Mouse (Mus musculus) testis, adult 2 months (tissue): ENCODE measurements around the gene Crp. TPM values are rescaled to one million over a fixed set of nuclear protein-coding genes. Genes with fewer than 3 reads are reported as not detected.

Experiments used
- H3K27ac ChIP-seq: fragments of 200-500 bp; 2 replicates; pipeline ENCODE4 v1.5.1; 2012; ENCODE audit warnings: low read depth, low read length; ENCODE audit not compliant: control insufficient read depth, insufficient read depth
- H3K27me3 ChIP-seq: fragments of 200-500 bp; 2 replicates; pipeline ENCODE4 v1.6.1; 2012; ENCODE audit warnings: mild to moderate bottlenecking, low read length, moderate library complexity; ENCODE audit not compliant: control insufficient read depth, insufficient read depth
- H3K36me3 ChIP-seq: fragments of 200-500 bp; 2 replicates; pipeline ENCODE4 v1.6.1; 2012; ENCODE audit warnings: mild to moderate bottlenecking, low read length; ENCODE audit not compliant: control insufficient read depth, insufficient read depth
- H3K4me1 ChIP-seq: fragments of 200-500 bp; 2 replicates; pipeline ENCODE4 v1.6.1; 2012; ENCODE audit warnings: low read length; ENCODE audit not compliant: control insufficient read depth, insufficient read depth
- H3K4me3 ChIP-seq: fragments of 200-500 bp; 2 replicates; pipeline ENCODE4 v1.5.1; 2012; ENCODE audit warnings: low read depth, mild to moderate bottlenecking, low read length, moderate library complexity, mixed read lengths; ENCODE audit not compliant: control insufficient read depth
- CTCF ChIP-seq: fragments of 200-500 bp; IDR thresholded peaks from 2 replicates; pipeline ENCODE4 v1.5.1; 2012; ENCODE audit warnings: low read depth, mild to moderate bottlenecking, inconsistent platforms, low read length, moderate library complexity; ENCODE audit not compliant: control insufficient read depth, insufficient read depth, insufficient replicate concordance
- POLR2A ChIP-seq: fragments of 200-500 bp; IDR thresholded peaks from 2 replicates; pipeline ENCODE4 v1.6.1; 2012; ENCODE audit warnings: low read depth, mild to moderate bottlenecking, inconsistent platforms, low read length, moderate library complexity; ENCODE audit not compliant: control insufficient read depth
- polyA plus RNA-seq: library from polyadenylated mRNA; depleted of rRNA; stranded (reverse); fragments of >200 nt; gene quantifications from 2 replicates; pipeline ENCODE4 v1.2.3, GENCODE M21; 2012; rRNA removed

Crp gene
- polyA plus RNA-seq: 0.26 and 0.46 TPM in 2 replicates

DNA sequence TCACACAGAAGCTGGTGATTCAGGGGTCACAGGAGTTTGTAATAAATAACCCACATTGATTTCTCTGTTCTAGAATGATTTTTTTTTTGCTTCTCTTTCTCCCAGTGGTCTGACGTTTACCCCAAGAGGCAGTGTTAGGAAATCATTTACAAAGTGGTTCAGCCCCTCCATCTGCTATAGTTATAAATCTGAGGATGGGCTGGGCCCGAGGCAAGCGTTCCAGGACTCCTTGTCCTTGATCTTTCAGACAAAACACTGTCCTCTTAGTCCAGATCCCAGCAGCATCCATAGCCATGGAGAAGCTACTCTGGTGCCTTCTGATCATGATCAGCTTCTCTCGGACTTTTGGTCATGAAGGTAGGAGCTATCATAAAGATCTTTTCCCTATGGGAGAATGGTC lies at the start of gene Crp:
Gene Crp, plus strand, starts transcription at position 212 of the 400 bp plus-strand sequence.
- no peak within 1 kb of the TSS for H3K4me3 ChIP-seq
- no peaks in the 10 kb centered on the region for H3K36me3 ChIP-seq
- H3K27ac ChIP-seq: no peak within 1 kb of the TSS
- TF ChIP-seq POLR2A (no peak), CTCF (no peak)
- H3K4me1 ChIP-seq: no peaks in the 10 kb centered on the region
- no peaks in the 10 kb centered on the region for H3K27me3 ChIP-seq

DNA sequence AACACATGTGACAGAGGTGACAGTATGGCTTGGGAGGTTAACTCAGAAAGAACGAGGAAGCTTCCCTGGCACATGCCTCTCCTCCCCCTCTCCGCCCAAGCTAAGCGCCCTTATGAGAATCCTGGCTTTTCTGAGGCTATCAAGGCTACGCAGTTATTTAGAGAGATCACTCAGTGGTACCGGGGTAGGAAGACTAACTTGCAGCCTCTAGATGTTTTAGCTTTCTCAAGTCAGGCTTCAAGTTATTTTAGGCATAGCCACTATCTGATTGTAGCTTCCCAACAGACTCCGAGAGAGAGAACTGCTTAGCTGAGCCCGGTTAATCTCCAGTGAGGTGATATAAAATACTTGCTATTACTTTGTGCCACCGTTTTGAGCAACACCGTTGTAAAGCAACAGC lies 48.5 kb upstream of the Crp start:
- TF ChIP-seq POLR2A (no peak), CTCF (no peak)
- Histone ChIP-seq H3K27ac (no peak overlapping the region), H3K27me3 (no peaks in the 10 kb centered on the region), H3K36me3 (no peaks in the 10 kb centered on the region), H3K4me1 (no peaks in the 10 kb centered on the region), H3K4me3 (no peak overlapping the region)

DNA sequence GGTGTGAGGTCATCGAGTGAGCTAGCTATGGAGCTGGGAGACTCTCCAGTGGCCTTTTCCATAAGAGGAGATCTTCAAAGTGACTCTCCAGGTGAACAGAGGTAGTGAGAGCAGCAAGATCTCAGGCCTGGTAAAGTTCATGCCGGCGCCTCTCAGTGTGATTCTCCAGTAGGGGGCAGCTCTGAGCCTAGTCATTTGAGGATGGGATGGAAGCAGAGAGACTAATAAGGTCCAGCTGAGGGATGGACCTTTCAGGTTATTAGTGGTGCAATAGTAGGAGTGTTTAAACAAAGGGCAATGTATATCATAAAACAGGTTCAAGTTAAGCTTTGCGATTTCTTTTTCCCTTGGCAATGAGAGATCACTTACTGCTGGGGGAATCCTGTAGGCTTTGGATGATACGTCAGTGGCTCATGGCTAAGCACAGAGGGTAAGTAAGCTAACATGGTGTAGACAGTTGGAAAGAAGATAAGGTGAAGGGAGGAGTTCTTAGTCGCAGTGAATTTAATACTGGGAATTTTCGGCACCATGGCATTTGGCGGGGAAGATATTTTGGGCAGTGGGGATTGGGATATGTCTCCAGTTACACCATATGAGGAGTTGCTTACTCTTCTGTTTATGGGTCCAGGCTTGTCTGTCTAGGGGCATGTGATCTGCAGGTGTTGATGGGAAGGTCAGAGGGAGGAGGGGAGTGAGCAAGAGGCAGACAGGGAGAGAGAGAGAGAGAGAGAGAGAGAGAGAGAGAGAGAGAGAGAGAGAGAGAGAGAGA lies 47.2 kb upstream of the Crp start:
- Histone ChIP-seq H3K4me1 (no peaks in the 10 kb centered on the region), H3K27me3 (no peaks in the 10 kb centered on the region), H3K27ac (no peak overlapping the region), H3K36me3 (no peaks in the 10 kb centered on the region), H3K4me3 (no peak overlapping the region)
- no peak for TF ChIP-seq POLR2A
- peak; percentile 16; the same call in 1 of the 2 replicates for TF ChIP-seq CTCF

DNA sequence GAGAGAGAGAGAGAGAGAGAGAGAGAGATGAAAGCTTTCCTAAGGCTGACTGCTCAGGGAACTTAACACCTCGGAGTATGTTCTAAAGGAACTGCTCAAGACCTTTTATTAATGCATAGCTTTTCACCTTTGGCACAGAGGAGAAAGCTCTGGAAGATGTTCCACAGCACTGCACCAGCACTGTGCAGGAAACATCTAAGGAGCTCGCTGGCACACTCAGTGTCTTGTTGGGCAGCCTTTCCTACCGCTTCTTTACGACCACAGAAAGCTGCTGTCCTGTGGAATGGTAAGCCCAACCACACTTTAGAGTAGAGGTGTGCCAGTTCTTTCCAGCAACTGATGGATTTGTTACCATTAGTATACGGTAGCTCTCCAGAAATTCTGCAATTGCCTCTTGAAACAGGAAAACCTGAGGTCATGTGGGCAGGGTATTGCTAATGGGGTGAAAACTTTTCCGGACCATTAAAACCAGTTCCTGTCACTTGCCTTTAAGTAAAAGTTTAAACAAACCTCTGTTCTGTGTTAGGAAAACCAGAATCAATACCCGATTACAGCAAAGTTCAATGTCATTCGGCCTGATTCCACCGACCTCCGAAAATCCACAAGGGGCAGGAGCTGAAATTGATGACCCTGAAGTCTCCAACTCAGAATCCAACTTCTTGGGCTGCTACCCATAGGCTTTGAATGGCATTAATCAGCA lies 46.4 kb upstream of the Crp start:
- no peaks in the 10 kb centered on the region for H3K36me3 ChIP-seq
- H3K27ac ChIP-seq: no peak overlapping the region
- H3K4me1 ChIP-seq: no peaks in the 10 kb centered on the region
- no peak overlapping the region for H3K4me3 ChIP-seq
- TF ChIP-seq CTCF (no peak), POLR2A (no peak)
- no peaks in the 10 kb centered on the region for H3K27me3 ChIP-seq

DNA sequence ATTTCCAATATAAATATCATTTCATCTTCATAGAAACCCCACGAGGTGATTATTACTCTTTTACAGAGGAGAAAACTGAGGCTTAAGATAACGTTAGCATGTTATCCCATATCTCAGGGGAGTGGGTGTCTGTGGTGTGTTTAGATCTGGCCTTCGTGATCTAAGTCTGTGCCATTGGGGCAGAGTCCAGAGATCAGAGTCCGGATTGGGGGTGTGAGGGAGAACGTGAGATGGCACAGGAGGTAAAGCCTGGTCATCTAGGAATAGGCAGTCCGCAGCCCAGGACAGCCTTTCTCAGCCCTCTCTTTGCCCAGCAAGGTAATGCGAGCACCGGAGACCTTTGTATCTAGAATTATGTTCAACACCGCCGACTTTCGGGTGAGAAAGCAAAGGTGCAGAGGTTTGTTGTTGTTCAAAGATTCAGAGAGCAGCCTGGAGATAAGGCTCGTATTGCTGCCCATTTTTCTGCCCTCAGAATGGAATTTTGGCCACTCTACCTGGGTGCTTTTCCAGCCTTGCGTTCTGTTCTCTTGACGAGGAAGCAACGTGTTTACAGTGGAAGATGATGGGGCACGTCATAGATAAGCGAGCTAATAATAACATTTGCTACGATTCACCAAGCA lies 45.7 kb upstream of the Crp start:
- TF ChIP-seq POLR2A (no peak), CTCF (no peak)
- no peaks in the 10 kb centered on the region for H3K4me1 ChIP-seq
- no peak overlapping the region for H3K27ac ChIP-seq
- no peaks in the 10 kb centered on the region for H3K36me3 ChIP-seq
- no peak overlapping the region for H3K4me3 ChIP-seq
- no peaks in the 10 kb centered on the region for H3K27me3 ChIP-seq

DNA sequence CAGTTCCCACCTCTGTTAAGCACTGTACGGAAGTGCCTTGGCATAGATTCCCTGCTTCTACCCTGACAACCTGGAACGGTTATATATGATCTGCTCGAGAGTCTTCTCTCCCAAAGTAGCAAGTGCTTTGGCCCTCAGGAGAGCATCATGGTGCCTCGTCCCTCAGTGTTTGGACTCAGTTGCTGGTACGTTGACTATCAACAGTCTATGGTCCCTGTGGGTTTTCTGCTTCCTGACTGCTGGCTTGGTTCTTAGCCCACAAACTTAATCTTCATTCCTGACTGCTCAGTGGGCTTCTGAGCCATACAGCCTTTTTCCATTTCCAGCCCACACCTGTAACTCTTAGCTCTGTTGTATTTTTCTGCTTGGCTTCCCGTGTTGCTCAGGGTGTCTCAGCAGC lies 44.0 kb upstream of the Crp start:
- Histone ChIP-seq H3K27ac (no peak overlapping the region), H3K27me3 (no peaks in the 10 kb centered on the region), H3K4me1 (no peaks in the 10 kb centered on the region), H3K36me3 (no peaks in the 10 kb centered on the region), H3K4me3 (no peak overlapping the region)
- no peak for TF ChIP-seq CTCF
- TF ChIP-seq POLR2A: no peak

DNA sequence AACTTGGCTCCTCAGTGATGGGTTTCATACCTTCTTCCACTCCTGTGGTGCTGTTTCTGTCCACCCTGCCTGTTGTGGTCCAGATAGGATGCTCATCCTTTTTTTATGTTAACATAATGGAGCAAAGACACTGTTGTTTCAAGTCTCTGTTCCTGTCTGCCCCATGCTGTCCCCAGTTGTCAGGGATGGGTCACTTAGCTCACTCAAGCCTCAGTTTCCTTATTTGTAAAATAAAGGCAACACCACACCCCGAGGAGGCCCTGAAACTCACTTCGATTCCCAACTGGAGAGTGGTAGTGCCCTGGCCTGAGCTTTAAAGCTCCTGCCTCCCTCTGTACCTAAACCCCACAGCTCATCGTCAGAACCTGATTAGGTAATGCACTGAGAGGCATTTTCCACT lies 40.6 kb upstream of the Crp start:
- no peak overlapping the region for H3K4me3 ChIP-seq
- no peak overlapping the region for H3K27ac ChIP-seq
- H3K27me3 ChIP-seq: no peaks in the 10 kb centered on the region
- no peaks in the 10 kb centered on the region for H3K36me3 ChIP-seq
- no peaks in the 10 kb centered on the region for H3K4me1 ChIP-seq
- TF ChIP-seq POLR2A: no peak
- no peak for TF ChIP-seq CTCF
